Mouse (Mus musculus): ENCODE results near the gene Ighmbp2. TPM values are rescaled to one million over a fixed set of nuclear protein-coding genes. Genes with fewer than 3 reads are reported as not detected.

Ighmbp2 gene
- total RNA-seq, 2 experiments from 2014 or later = 9.4 to 9.5 TPM

Small RNA genes within 50 kb of the gene (microRNA-seq; reads per million reads assigned to microRNA genes)
- gene Mir6984 = 0.21 to 0.25 reads per million in 2 experiments

Other genes starting within 250 kb of the Ighmbp2 start
- 10 to 100 TPM; 52.1 to 55.8 TPM for gene Mrpl21, start 116 bp downstream of the Ighmbp2 start, total RNA-seq (2021)
- gene Cpt1a, start 39.3 kb upstream of the Ighmbp2 start, total RNA-seq (2021) = 10 to 100 TPM; 21.2 to 22.0 TPM
- under 1 TPM in 1 of 2 experiments, not detected in 1; 0.14 TPM for gene Tesmin, start 105.8 kb upstream of the Ighmbp2 start, total RNA-seq (2021)
- gene Gal, start 131.5 kb upstream of the Ighmbp2 start, total RNA-seq (2021) = not detected

Data from left cerebral cortex, adult 18-20 months (tissue).